Mouse (Mus musculus): ENCODE measurements at regions not wholly inside any gene's neighbourhood (a gene's known extent, or its start where the extent isn't known, plus 50 kb on each side); places are given as distances from the start of the nearest gene placed in this dataset.

DNA sequence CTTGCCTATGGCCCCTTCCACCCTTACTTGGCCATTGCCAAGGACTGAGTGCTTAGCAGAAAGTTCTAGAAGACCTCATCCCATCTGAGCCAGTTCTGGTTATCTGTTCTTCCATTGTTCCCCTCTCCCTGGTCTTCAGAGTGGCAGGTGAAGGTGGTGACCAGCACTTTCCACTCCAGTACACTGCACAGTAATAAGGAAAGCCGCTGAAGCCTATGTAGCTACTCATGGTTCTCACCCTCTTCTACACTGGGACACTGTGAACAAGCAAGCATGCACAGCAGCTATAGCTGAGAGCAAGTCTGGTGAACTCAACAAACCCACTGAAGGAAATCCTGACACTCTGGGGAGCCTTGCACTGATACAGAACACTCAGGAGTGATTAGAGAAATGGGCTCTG lies 175.4 kb downstream of the Lmo4 start:
- DNase-seq (ENCODE audit: low read depth, low spot score) (no peak), ATAC-seq (no peak)
- ChIA-PET CTCF (interaction anchor here (1.0 kb wide), 1 partner anchor 13 kb away, joined by 3 read pairs; no protein-coding TSS in a partner anchor), POLR2A (no interaction called here)
- TF ChIP-seq CTCF (IDR thresholded peaks at IDR 0.05), result no peak
- no peaks in the 10 kb centered on the region for H3K27me3 ChIP-seq
- in situ Hi-C loops (cut with MboI; ENCODE audit: low pct_unique_long_range_greater_than_20kb), result no loop called here

DNA sequence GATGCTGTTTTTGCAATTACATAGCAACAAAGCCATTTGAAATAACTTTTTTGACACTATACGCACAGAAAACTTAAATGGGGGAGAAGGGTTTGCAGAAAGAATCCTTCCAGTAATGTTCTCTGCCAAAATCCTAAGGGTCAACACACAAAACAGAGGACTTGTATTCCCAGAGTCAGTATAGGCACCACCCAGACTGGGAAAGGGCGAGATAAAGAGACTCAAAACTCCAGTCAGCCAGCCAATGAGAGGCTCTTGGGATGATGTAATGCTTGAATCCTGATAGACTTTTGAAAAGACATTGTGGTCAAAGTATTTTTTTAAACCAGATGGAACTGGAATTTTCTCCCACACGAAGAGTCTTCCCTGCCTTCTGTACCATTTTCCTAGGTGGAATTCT lies 175.9 kb downstream of the Lmo4 start:
- ATAC-seq (no peak), DNase-seq (ENCODE audit: low read depth, low spot score) (no peak)
- POLR2A ChIA-PET, result no interaction called here
- no peak for TF ChIP-seq CTCF (IDR thresholded peaks at IDR 0.05)
- H3K27me3 ChIP-seq, result no peaks in the 10 kb centered on the region
- in situ Hi-C loops (cut with MboI; ENCODE audit: low pct_unique_long_range_greater_than_20kb), result no loop called here
- CTCF ChIA-PET, result interaction anchor here (1.0 to 2.4 kb wide), 3 partner anchors 10 to 66 kb away, joined by 3 to 9 read pairs (median 3); no protein-coding TSS in a partner anchor

DNA sequence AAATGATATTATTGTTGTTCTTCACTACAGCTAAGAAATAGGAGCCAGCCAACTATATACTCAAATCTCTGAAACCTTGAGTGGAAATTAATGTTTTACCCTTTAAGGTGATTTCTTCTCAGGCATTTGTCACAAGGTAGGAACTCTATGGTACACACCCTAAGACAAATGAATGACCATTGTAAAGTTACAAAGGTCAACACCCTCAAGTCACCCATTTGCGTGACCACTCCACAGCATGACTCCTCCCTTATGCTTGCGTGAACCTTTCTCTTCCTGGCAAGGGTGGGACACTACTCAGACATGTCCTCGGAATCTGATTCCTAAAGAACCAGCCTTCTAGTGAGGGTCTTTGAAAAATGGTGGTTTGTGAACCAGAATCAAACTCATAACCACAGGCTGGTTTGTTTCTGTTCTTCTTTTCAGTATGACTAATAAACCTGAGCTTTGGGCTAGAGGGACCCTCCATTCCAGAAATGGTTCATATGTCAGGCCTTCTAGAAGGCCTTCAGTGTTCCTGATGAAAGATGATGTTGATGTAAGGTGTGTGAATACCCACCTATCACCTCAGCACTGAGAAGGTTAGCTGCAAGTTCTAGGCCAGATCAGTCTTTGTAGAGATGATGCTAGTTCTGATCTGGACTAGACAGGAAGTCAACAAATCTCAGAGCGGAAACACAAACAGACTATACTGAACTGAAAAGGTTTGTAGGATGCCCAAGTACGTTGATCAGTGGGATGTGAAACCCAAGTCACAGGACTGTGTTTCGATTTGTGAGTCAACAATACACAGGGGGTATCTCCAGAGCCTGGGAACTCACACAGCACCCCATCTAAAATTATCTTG lies 177.7 kb downstream of the Lmo4 start:
- DNase-seq (ENCODE audit: low read depth, low spot score), result no peak
- in situ Hi-C loops (cut with MboI; ENCODE audit: low pct_unique_long_range_greater_than_20kb), result no loop called here
- ChIA-PET POLR2A (interaction anchor here (1.0 kb wide), 1 partner anchor 178 kb away, joined by 5 read pairs; the partner anchor contains the start of gene Lmo4), CTCF (interaction anchor here (1.1 to 2.4 kb wide), 3 partner anchors 11 to 26 kb away, joined by 3 to 9 read pairs (median 6); no protein-coding TSS in a partner anchor)
- TF ChIP-seq CTCF (IDR thresholded peaks at IDR 0.05), result no peak
- H3K27me3 ChIP-seq, result no peaks in the 10 kb centered on the region
- ATAC-seq, result no peak

DNA sequence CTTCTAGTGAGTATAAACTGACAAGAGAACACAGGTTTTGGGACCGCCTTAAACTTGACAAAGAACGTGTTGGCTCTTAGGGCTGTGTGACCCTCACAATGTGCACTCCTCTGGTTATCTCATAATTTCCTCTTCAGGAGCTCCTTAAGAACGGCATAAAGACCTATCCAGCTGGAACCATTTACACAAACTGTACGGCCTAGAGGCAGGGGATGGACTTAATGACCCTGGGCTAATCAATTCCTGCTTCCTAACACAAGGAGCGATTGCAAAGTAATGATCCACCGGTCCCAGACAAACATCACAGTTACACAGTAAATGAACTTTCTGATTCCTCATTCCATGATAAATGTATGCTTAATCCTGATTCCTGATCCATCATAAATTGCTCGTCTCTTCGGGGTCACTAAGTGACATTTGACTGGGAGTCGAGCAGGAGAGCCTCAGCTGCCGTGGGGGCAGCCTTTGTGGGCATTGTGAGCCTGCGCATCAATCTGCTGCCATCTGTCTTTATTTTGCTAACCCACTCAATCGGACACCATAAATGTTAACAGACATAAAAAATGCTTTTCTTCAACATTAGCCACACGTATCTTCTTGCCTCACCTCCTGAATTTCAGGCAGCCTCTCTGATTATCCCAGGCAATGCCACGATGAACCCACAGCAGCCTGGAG lies 179.4 kb downstream of the Lmo4 start:
- CTCF ChIA-PET, result interaction anchor here (1.2 to 1.7 kb wide), 2 partner anchors 15 to 282 kb away, joined by 3 read pairs; no protein-coding TSS in a partner anchor
- in situ Hi-C loops (cut with MboI; ENCODE audit: low pct_unique_long_range_greater_than_20kb), result no loop called here
- ATAC-seq, result no peak
- DNase-seq (ENCODE audit: low read depth, low spot score), result no peak
- TF ChIP-seq CTCF (IDR thresholded peaks at IDR 0.05), result no peak
- POLR2A ChIA-PET, result no interaction called here
- no peaks in the 10 kb centered on the region for H3K27me3 ChIP-seq

DNA sequence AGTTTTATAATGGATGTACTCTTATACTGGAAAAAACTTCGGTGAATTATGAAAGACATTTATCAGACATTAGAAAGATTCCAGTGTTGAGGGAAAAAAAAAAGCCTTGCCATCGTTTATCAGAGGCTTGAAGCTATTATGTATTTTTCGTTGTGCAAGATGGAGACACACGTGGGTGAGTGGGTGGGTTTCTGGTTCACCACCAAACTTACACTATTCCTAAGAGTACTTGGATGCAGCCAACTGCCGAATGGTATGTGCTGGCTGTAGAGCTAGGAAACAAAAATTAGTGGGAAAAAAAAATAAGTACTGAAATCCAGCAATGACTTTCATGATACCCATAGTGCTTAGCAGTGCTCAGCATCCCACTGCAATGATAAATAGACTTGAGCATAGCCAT lies 180.8 kb downstream of the Lmo4 start:
- in situ Hi-C loops (cut with MboI; ENCODE audit: low pct_unique_long_range_greater_than_20kb), result no loop called here
- no peak for TF ChIP-seq CTCF (IDR thresholded peaks at IDR 0.05)
- no peaks in the 10 kb centered on the region for H3K27me3 ChIP-seq
- CTCF ChIA-PET, result interaction anchor here (1.1 to 1.2 kb wide), 3 partner anchors 10 to 281 kb away, joined by 3 to 4 read pairs (median 3); no protein-coding TSS in a partner anchor
- POLR2A ChIA-PET, result no interaction called here
- no peak for DNase-seq (ENCODE audit: low read depth, low spot score)
- no peak for ATAC-seq

DNA sequence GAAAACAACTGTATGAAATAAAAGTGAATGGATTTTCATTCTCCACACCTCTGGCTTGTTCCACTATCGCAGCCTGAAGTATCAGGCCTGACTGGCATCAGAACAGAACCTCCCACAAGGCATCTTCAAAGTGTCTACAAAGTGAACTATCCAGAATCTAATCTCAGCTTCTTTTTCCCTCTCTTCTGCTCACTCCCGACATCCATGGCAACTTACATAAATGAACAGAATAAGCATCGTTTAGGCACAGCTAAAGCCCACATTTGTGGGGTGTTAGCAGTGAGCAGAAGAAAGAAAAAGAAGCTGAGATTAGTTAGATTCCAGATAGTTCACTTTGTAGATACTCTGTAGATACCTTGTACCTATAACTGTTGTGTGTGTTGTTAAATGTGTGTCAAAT lies 182.0 kb downstream of the Lmo4 start:
- ChIA-PET POLR2A (no interaction called here), CTCF (no interaction called here)

DNA sequence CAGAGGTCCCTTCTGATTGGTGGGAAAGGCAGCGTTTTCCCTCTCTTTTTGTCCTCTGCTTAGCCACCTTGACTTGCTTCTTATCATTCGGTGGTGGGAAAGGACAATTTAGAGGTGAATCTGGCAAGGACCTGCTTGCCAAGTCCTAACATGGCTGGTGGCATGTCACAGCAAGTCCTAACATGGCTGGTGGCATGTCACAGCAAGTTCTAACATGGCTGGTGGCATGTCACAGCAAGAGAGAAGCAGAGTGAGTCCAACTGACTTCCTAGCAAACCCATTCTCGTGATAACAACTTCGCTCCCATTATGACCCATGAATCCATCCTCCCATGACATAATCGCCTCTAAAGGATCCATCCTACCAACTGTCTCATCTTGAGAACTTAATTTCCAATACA lies 183.1 kb downstream of the Lmo4 start:
- ATAC-seq (no peak), DNase-seq (ENCODE audit: low read depth, low spot score) (no peak)
- no peaks in the 10 kb centered on the region for H3K27me3 ChIP-seq
- ChIA-PET POLR2A (no interaction called here), CTCF (interaction anchor here (1.5 kb wide), 1 partner anchor 10 kb away, joined by 3 read pairs; no protein-coding TSS in a partner anchor)
- TF ChIP-seq CTCF (IDR thresholded peaks at IDR 0.05), result no peak
- in situ Hi-C loops (cut with MboI; ENCODE audit: low pct_unique_long_range_greater_than_20kb), result no loop called here

More for the DNA sequence above, 182.0 kb downstream of the Lmo4 start:
- H3K27me3 ChIP-seq, result no peaks in the 10 kb centered on the region
- DNase-seq (ENCODE audit: low read depth, low spot score) (no peak), ATAC-seq (no peak)
- TF ChIP-seq CTCF (IDR thresholded peaks at IDR 0.05), result no peak
- in situ Hi-C loops (cut with MboI; ENCODE audit: low pct_unique_long_range_greater_than_20kb), result no loop called here

DNA sequence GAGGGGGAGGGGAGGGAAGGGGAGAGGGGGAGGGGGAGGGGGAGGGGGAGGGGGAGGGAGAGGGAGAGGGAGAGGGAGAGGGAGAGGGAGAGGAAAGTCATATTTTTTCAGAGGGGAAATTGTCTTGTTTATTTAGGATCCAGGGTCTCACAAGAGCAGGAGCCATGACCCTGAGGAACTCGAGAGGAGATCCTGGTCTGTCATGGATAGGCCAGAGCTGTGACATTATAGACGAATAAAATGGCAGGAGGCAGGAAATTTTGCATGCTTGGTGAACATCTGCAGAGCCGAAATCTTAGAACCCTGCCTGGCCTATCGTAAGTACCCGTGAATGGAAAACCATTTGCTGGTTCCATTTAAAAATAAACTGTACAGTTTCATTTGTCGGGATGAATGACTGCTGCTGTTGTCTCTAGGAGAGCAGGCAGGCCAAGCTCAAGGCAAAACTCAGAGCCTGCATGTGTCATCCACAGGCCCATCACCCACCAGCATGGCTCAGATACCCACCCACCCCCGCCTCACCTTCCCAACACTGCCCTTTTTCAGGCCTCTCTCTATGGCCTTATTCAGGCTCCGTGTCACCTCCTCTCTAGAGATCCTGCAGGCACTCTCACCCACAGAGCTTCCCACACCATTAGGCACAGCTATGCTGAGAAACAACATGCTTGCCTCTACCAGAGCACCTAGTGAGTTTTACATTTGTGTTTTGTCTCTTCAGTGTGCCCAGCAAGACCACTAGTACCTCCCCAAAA lies 184.7 kb downstream of the Lmo4 start:
- peak; percentile 39 for ATAC-seq
- TF ChIP-seq CTCF (IDR thresholded peaks at IDR 0.05), result no peak

DNA sequence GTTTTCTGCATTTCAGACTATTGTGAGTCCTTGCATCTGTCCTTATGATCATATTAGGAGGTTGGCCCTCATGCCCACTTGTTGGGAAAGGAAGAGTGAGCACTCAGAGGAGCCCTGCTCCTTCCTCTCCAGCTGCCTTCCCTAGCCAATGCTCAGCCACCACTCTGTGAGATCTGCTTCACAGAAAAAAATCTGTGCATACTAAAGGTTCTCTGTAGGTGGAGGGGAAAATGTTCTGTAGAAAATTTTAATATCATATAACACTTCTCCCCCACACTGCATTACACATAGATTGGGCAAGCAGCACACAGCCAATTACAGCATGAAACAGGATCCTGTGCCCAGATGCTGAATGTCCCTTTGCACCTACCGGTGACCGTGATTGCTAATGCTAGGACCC lies 185.7 kb downstream of the Lmo4 start:
- POLR2A ChIA-PET, result no interaction called here
- no peaks in the 10 kb centered on the region for H3K27me3 ChIP-seq
- in situ Hi-C loops (cut with MboI; ENCODE audit: low pct_unique_long_range_greater_than_20kb), result no loop called here
- DNase-seq (ENCODE audit: low read depth, low spot score) (no peak), ATAC-seq (no peak)
- TF ChIP-seq CTCF (IDR thresholded peaks at IDR 0.05), result no peak
- CTCF ChIA-PET, result interaction anchor here (1.0 kb wide), 1 partner anchor 188 kb away, joined by 3 read pairs; no protein-coding TSS in a partner anchor

More for the DNA sequence above, 184.7 kb downstream of the Lmo4 start:
- no peak for DNase-seq (ENCODE audit: low read depth, low spot score)
- ChIA-PET CTCF (interaction anchor here (1.5 kb wide), 1 partner anchor 8 kb away, joined by 3 read pairs; no protein-coding TSS in a partner anchor), POLR2A (no interaction called here)
- no peaks in the 10 kb centered on the region for H3K27me3 ChIP-seq
- in situ Hi-C loops (cut with MboI; ENCODE audit: low pct_unique_long_range_greater_than_20kb), result no loop called here

DNA sequence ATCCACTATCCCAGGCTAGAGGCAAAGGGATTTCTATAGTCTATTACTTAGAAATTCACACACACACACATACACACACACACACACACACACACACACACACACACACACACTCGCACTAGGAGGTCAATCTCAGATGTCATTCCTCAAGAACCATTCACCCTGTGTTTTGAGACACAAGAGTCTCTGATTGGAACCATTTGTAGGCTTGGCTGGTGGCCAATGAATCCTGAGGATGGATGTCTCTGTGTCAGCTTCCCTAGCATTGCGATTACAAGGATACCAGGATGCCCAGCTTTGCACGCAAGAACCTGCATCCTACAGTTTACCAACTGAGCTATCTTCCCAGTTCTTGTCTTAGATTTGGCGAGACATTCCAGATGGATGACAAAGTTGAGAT lies 186.5 kb downstream of the Lmo4 start:
- in situ Hi-C loops (cut with MboI; ENCODE audit: low pct_unique_long_range_greater_than_20kb), result no loop called here
- TF ChIP-seq CTCF (IDR thresholded peaks at IDR 0.05), result no peak
- ATAC-seq (no peak), DNase-seq (ENCODE audit: low read depth, low spot score) (no peak)
- no peaks in the 10 kb centered on the region for H3K27me3 ChIP-seq
- ChIA-PET CTCF (interaction anchor here (0.9 to 1.0 kb wide), 2 partner anchors 9 to 189 kb away, joined by 3 to 4 read pairs; no protein-coding TSS in a partner anchor), POLR2A (no interaction called here)

Measured in Patski (cell line).